Mouse (Mus musculus) ES-CJ7 (cell line): Measurements from ENCODE around the gene C1qb.
A peak's percentile ranks its signal among the peaks of the same experiment; 100 is the strongest.

ENCODE experiments used
- DNase-seq: peaks from one replicate; pipeline ENCODE4 v3.0.0; 2011; ENCODE audit warnings: low read depth, low spot score

The C1qb gene

DNA sequence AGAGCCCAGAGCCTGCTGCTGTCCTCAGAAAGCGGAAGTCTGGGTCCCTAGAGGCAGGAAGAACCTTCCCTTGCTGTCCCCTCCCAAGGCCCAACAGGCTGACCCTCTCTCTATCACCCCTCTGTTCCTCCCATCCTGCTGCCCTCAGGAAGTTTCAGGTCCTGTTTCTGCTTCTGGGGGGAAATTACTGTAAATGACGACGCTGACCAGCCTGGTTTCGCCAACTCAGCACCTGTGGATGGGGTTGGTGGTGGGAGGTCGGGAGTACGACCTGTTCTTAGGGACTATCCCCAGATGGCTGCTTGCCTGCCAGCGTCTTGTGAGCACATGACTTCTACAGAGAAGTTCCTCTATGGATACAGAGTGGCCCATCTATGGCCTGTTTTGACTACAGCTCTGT lies at the start of gene C1qb:
TSS of gene C1qb (minus strand) at position 87 of the 400 bp plus-strand sequence.
- no peak for DNase-seq

DNA sequence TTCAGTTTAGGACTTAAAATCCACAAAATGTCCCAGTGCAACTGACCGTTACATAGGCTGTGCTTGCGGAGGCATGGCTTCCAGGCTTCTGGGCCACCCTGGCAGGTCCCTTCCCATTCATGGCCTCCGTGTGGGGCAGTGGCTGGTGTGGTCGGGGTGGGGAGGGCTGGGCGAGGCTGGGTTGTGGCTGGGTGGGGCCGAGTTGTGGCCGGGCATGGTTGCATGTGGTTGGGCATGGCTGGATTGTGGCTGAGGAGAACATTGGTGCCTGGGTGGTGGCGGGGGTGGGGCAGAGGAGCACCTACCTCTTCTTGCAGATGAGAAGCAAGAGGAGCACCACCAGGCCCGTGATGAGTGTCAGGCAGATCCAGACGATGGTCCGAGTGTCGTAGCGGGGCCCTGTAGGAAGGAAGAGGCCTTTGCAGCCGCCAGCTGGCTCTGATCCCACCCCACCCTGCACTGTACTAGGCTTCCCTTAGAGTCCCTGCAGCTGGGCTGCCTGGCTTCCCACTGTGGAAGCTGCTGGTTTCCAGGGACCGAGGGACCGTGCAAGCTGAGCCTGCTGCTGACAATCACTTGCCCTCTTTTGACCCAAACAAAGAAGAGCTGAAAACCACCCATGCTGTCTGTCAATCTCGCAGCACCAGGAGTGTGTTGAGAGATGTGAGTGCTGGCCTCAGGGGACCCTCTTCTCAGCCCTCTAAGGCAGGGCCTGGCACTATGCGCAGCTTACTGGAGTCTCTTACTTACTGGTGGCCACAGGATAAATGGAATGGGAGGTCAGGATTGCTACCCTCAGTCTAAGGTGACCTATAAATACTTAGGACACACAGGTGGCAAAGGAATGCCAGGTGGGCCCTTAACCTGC lies 49.0 kb upstream of the C1qb start:
- no peak for DNase-seq

DNA sequence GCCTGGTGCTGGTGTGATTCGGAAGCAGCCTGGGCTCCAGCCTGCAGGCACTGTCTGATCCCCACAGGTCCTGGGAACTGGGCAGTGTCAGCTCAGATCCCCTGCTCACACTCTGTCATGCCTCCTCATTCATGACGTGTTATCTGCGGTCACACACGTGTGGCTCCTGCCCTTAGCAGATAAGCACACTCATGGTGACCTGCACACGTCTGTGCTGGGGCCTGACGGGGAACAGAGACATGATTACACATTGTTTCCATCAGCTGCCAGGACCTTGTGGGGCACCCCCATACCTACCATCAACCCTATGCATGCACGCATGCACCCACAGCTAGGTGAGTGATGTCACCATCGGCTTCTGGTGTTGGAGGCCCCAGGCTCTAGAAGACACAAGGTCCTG lies 44.5 kb upstream of the C1qb start:
- DNase-seq, result no peak

DNA sequence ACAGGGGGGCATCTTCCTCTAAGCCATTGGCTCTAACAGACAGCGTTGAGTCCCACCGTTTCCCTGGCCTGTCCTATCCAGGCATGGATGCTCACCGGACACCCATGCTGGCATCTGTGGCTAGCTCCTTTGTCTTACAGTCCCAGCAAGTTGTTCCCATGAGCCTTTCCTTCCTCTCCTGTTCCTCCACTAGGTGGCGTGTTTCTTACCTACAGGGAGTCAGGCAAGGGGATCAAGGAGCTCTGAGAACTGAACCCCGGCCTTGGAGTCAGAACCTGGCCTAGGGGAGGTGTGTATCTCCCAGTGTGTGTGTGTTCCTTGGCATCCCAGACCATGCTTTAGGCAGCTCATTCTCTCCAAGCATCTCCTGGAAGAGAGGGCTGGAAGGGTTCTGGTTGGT lies 42.9 kb upstream of the C1qb start:
- peak; percentile 86 for DNase-seq

DNA sequence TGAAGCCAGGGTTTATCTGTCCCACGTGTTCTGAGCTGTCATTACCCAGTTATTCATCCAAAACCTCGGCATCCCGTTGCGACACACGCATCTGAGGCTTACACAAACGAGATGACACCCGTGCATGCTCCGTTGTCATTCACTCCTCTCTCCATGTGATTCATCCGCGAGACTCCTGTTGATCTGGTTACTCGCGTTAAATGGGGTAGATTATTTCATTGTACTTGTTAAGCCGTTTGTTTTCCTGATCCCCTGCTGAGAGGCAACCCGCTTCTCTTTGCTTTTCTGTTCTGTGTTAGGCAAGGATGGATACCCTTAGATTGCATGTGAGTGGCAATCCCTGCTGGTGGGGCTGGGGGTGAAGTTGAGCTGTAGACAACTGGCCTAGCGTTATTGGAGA lies 39.8 kb upstream of the C1qb start:
- no peak for DNase-seq

DNA sequence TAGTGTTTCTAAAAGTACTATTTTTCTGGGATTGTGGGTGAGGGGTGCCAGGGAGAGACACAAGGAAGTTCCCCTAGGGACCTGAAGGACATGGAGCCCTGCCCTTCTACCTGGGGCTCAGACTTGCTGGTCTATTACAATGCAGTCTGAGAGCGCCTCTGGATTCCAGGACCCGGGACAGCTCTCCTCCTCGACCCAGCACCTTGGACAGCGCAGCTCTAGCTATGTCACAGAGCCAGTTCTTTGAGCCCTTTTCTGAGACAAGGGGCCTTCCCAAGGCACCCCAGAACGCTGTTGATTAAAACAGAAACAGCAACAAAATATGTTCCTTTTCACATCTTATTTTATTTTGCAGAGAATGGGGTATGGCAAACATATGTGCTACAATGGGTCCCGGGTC lies 38.5 kb upstream of the C1qb start:
- DNase-seq, result peak; percentile 62

DNA sequence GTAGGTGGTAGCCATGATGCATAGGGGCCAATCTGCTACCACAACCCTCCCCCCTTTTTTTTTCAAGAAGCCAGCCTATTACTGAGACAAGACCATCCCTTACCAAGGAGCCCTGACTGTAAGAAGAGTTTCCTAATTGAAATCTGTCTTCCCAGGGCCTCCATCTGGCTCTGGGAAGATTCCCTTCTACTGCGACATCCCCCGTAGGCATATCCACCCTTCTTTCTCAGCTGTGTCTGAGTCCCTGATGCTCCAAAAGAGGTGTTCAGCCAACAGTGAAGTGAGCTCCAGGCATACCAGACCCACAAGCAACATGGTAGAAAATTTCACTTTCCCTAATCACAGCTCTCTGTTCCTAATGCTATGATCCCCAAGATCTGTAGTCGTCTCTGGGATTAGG lies 33.5 kb upstream of the C1qb start:
- DNase-seq, result no peak

DNA sequence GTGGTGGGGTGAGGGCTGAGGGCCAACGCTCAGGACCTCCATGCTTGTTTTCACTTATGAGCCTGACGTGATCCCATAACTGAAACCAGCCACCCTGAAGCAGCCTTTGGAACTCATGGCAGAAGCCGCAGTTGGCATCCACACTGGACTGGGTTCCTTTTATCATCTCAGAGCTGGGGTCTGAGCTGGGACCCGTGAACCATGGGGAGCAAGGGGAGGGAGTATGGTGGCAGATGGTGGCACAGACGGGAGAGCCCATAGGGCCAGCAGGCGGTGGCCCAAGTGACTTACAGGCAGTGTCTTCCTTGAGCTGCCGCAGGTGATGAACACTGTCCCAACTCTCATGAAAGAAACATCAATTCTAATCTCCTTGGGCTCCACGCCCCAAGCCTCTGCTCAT lies 32.8 kb upstream of the C1qb start:
- DNase-seq, result no peak

DNA sequence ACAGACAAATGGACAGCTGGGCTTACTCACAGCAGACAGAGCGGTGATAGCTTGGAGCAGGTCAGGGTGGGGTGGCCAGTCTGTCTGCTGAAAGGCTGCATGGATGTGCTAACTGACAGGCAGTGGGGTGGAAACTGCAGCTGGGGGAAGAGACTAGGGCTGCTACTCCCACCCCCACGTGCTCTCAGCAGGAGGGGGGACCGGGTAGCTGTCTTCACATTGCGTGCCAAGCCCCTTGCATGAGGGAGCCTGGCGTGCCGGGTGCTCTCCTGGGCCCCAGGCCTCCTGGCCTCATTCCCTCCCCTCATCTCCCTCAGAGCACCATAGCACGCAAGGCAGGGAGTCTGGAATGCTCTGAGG lies 31.2 kb upstream of the C1qb start:
- DNase-seq, result no peak

DNA sequence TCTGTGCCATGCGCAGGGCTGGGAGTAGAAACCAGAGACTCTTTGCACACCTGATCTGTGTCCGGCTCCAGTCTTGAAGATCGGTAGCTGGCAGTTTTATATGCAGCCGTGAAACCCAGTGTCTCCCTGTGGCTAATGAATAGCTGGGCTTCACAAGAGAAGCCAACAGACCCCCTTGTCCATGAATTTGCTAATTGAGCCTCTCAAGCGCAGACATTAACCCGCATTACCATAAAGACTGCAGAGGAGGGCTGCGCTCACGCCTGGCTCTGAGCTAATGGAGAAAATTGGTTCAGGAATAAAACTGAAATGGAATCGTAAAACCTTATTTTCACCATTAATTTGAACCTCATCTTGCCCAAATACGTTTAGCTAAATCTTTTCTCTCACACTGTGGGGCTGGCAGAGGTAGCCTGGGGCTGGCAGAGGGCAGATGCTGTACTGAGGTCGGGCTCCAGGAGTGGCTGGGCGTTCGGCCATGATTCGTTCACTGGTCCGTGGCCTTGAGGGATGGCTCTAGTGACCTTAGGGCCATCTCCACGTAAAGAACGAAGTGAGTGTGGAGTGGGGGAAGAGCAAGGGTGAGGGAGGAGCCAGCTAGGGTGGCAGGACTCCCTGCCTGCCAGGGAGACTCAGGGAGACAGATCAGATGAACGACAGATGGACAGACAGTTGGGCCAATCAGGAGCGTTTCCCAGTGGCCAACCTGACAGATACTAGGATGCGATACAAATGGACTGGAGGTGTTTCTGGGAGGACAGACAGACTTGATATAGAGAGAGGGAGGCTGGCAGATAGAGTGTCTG lies 30.6 kb upstream of the C1qb start:
- no peak for DNase-seq

DNA sequence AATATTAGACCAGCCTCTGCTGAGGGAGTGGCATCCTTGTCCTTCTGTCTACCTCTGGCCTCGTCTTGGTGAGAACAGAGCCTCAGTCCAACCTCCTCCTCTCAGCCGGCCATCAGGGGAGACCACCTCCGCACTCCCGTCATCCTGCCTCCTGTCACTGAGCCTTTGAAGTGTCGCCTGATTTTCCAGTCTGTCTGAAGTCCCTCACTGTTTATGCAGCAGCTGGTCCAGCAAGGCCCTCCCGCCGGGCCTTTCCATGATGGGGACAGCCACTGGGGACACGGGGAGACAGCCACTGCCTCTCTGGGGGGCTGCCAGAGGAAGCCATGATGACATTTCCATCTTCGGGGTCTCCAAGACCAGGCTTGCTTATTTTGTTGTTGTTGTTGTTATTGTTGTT lies 26.9 kb upstream of the C1qb start:
- no peak for DNase-seq

DNA sequence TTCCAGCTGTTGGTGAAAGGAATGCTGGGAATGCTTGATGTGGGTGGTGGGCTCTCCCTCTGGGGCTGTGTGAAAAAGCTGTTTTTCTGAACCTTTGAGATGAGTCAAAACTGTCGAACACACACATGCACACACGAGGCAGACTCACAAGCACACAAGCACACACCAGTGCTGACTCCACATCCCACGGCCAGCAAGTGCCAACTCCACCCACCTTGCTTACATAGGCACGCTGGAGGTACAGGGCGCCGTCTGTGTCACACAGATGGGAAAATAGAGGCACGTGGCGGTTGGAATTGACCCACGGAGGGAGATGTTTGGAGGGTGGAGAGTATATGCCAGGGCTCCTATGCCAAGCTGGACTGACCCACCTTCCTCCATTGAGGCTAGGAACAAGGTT lies 25.8 kb upstream of the C1qb start:
- no peak for DNase-seq

DNA sequence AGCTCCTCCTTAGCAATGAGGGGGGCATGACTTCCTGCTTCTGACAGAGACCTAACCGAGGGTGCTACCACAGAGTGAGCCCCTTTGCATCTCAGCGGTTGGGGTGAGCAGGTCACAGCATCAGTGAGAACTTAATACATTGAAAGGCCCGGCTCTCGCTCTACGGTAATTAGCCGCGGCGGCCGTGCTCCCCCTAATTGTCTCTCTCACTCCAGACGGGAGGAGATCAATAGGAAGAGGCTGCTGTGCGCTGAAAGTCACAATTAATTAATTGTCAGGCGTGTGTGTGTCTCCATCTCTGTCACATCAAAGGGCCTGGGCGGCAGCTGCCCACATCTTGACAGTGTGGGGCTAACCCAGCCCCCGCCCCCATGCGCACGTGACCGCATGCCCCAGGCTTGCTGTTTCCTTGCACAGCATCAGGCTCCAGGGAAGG lies 25.2 kb upstream of the C1qb start:
- no peak for DNase-seq

DNA sequence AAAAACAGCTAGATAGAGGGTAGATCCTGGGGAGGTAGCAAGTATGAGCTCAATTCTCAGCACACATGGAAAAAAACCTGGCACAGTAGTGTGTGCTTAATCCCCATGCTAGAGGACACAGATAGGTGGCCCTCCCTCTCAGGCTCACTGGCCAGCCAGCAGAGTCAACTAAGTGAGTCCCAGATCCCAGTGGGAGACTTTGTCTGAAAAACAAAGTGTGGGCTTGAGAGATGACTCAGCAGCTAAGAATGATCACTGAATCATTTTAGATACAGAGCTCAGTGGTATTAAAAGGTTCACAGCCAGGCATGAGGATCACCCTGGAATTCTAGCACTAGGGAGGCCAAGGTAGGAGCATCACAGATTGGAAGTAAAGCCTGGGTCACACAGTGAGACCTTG lies 21.8 kb upstream of the C1qb start:
- no peak for DNase-seq

DNA sequence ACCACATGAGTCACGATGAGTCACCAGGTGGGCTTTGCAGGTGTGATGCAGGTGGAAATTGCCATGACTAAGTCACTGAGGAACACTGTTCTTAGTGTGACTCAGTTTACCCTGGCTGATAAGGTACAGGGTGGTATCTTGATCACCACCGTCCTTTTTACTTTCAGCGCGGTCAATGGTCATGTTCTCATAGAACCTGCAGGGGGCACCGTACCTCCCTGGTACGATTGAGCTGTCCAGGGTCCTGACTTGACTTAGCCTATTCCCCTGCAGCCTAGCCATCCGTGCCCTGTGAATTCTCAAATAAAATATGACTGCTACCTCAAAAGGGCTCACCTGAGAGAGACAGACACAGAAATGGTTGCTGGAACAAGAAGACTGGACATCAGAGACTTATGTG lies 21.0 kb upstream of the C1qb start:
- DNase-seq, result peak; percentile 81

DNA sequence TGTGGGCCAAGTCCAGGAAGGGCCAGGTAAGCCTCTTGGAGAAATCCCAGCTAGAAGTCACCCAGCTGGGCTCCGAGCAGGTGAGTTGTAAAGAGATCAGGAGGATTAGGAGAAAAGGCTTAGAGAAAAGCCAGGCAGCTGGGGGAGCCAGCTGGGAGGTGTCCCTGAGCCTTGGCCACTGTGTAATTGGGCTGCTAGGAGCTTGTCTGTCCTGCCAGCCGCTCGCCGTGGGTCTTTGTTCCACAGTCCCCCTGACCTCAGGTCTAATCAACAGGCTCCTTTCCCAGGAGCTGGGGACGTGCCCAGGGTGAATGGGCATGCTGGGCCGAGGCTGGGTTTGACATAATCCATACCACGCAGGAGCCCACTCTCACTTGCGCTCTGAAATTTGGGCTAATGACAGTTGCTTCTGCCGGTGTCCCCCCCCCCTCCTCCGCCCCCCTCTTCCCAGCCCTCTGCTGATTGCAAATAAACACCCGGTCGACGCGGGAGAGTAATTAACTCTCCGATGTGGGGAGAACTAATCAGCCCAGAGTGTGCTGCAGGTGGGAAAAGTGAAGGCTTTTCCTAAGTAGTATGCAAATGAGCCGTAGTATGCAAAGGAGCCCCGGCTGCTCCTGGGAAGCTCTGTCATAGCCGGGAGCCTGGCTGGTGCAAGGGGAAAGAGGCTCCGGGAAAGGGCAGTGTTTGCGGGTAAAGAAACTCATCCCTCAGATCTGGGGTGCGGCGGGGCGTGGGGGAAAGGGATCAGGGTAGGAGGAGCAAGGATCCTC lies 19.0 kb upstream of the C1qb start:
- peak; percentile 28 for DNase-seq

DNA sequence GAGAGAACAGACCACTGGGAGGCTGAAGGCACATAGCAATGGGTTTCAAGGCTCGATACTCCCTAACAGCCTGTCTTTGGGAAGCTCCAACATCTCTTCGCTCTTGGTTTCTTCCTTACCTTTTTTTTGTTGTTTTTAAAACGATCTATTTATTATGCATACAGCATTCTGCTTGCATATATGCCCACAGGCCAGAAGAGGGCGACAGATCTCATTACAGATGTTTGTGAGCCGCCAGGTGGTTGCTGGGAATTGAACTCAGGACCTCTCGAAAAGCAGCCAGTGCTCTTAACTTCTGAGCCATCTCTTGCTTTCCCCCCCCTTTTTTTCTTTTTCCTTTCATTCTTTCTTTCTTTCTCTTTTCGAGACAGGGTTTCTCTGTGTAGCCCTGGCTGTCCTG lies 13.2 kb upstream of the C1qb start:
- peak; percentile 37 for DNase-seq

DNA sequence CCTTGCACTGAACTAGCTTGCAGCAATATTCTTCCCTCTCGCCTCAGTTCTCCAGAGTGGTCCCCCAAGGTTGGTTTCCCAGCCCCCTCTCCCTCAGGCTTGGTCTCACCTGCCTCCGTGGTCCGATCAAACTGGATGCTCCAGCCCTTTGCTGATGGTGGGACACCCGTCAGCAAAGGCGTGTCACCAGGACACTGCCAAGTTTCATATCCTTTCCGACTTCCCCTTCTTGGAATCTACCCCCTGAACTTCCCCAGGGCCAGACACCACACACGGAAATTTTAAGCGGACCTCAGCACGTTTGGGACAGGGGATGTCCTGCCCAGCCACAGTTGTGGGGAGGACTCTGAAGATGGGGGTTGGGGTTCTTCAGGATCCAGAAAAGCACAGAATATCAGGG lies 12.7 kb upstream of the C1qb start, which contains the start of gene C1qa:
TSS of gene C1qa (minus strand) at position 167 of the 400 bp plus-strand sequence.
- DNase-seq, result no peak

DNA sequence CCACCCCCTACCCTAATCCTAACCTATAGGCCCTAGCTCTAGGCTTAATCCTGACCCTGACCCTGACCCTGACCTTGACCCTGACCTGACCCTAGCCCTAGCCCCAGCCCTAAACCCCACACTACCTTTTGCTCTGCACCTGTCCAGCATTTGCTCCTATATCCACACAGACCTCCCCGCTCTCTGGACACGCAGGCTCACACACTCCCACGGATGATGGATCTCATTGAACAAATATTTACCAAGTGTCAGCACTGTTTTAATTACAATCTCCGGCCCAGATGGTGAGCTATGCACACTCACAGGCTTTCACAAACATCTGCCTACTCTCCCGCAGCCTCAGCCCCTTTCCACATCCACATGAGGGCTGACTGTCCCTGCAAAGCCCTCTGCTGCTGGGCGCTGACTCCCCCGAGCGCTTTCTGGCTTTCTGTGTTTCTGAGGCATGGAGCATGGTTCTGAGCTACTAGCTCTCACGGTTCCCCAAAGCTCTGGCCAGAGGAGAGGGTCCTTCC lies 12.2 kb upstream of the C1qb start:
- no peak for DNase-seq

DNA sequence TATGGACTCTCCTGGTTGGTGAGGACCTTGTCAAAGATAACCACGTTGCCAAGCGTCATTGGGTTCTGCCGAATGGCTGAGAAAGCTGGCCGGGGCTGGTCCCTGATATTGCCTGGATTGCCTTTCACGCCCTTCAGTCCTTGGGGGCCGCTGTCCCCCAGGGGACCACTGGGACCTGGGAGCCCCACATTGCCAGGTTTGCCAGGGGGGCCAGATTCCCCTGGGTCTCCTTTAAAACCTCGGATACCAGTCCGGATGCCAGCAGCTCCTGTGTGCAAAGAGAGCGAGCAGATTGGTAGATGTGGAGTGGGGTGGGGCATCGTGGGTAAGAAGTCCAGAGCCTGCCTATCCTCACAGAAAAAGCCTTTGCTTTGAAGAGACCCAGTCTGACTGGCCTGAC lies 10.5 kb upstream of the C1qb start:
- no peak for DNase-seq

DNA sequence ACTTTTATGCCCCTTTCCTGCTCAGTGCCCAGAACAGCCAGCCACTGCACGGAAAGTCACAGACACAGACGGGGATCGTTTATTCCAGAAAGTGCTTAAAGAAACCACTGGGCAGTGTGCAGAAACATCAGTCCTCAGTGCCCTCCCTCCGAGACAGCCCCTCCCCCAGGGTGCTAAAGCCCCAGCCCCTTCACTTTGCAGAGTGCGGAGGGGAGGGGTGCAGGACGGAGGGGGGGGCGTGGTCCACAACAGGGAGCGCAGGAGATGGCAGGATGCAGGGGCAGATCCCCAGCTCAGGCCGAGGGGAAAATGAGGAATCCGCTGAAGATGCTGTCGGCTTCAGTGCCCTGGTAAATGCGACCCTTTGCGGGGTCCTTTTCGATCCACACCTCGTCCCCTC lies 9.9 kb upstream of the C1qb start:
- DNase-seq, result peak; percentile 25

DNA sequence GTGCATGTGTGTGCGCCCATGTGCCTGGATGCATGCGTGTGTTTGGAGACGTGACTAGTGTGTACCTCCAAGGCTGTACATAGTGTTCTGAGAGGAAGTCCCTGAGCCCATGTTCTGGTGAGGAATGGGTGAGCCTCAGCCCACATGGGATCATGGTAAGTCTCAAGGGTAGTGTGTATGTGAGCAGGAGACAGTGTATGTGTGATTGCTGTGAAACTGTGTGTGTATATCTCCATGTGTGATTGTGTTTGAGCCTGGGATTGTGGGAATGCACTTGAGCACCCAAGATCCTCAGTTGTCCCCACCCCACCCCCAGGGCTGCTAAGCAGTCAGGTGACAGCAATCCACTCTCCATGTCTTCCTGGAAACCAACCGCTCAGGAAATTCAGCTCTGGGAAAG lies 8.8 kb upstream of the C1qb start:
- DNase-seq, result no peak
